Mouse (Mus musculus): ENCODE measurements around the gene Ccdc60. TPM values are rescaled to one million over a fixed set of nuclear protein-coding genes. Genes with fewer than 3 reads are reported as not detected.

The Ccdc60 gene
- polyA plus RNA-seq, 1 experiment, result 0.08 TPM

DNA sequence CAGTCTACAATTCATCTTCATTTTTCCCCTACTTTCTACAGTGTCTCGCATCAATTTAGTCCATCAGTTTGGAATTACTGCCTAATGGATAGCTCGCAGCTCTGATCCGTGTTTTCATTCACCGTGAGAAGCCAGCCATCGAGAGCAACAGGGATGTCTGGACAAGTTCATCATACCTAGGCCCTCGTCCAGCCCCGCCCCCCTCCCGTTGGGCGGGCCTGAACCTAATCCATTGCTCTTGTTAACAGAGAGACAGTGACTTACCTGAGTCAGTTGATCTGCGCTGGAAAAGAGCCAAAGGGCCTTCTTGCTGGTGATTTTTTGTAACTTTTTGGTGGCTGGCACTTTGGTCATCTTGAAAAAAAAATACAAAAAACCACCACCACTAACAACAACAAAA is 602 bp downstream of the Ccdc60 start:
- WGBS, result 59% methylated on average over 10 of the region's 10 CpGs
- H3K36me3 ChIP-seq (ENCODE audit: control insufficient read depth, insufficient read depth, low read length), result no peaks in the 10 kb centered on the region

GRCm38 (mm10) chr5:116285532-116286176 is 3.1 kb downstream of the Ccdc60 start:
- Histone ChIP-seq H3K27me3 (replicated peaks; ENCODE audit: control insufficient read depth, insufficient read depth, low read length) (no peaks in the 10 kb centered on the region), H3K27ac (ENCODE audit: insufficient read depth, low read depth, low read length) (no peak overlapping the region), H3K4me3 (ENCODE audit: insufficient read depth, low read depth, low read length) (no peak overlapping the region), H3K36me3 (ENCODE audit: control insufficient read depth, insufficient read depth, low read length) (no peaks in the 10 kb centered on the region), H3K4me1 (ENCODE audit: control insufficient read depth, insufficient read depth, low read length) (no peaks in the 10 kb centered on the region)
- DNase-seq, result no peak
- 35% methylated on average over 15 of the region's 15 CpGs for WGBS
- TF ChIP-seq POLR2A (IDR thresholded peaks at IDR 0.05; ENCODE audit: low read depth, low read length), result no peak
- TF ChIP-seq CTCF (conservative IDR thresholded peaks at IDR 0.05; ENCODE audit: insufficient read depth, insufficient read length, low read depth, low read length), result no peak

More for the DNA sequence above, 602 bp downstream of the Ccdc60 start:
- Histone ChIP-seq H3K27ac (ENCODE audit: insufficient read depth, low read depth, low read length) (no peak overlapping the region), H3K4me3 (ENCODE audit: insufficient read depth, low read depth, low read length) (no peak overlapping the region), H3K4me1 (ENCODE audit: control insufficient read depth, insufficient read depth, low read length) (no peaks in the 10 kb centered on the region), H3K27me3 (replicated peaks; ENCODE audit: control insufficient read depth, insufficient read depth, low read length) (no peaks in the 10 kb centered on the region)
- no peak for TF ChIP-seq POLR2A (IDR thresholded peaks at IDR 0.05; ENCODE audit: low read depth, low read length)
- peak; percentile 12 for DNase-seq

- H3K27me3 ChIP-seq (replicated peaks; ENCODE audit: control insufficient read depth, insufficient read depth, low read length), result no peaks in the 10 kb centered on the region
- H3K4me3 ChIP-seq (ENCODE audit: insufficient read depth, low read depth, low read length), result no peak overlapping the region
- no peak for DNase-seq
- H3K36me3 ChIP-seq (ENCODE audit: control insufficient read depth, insufficient read depth, low read length), result no peaks in the 10 kb centered on the region
- TF ChIP-seq POLR2A (IDR thresholded peaks at IDR 0.05; ENCODE audit: low read depth, low read length) (no peak), CTCF (conservative IDR thresholded peaks at IDR 0.05; ENCODE audit: insufficient read depth, insufficient read length, low read depth, low read length) (no peak)
- no peaks in the 10 kb centered on the region for H3K4me1 ChIP-seq (ENCODE audit: control insufficient read depth, insufficient read depth, low read length)
- H3K27ac ChIP-seq (ENCODE audit: insufficient read depth, low read depth, low read length), result no peak overlapping the region
Observed at GRCm38 (mm10) chr5:116280518-116280917, 8.3 kb downstream of the Ccdc60 start.

GRCm38 (mm10) chr5:116278436-116278918 is 10.3 kb downstream of the Ccdc60 start:
- TF ChIP-seq CTCF (conservative IDR thresholded peaks at IDR 0.05; ENCODE audit: insufficient read depth, insufficient read length, low read depth, low read length), result no peak
- no peak for TF ChIP-seq POLR2A (IDR thresholded peaks at IDR 0.05; ENCODE audit: low read depth, low read length)
- 88% methylated on average over 17 of the region's 17 CpGs for WGBS
- Histone ChIP-seq H3K36me3 (ENCODE audit: control insufficient read depth, insufficient read depth, low read length) (no peaks in the 10 kb centered on the region), H3K4me3 (ENCODE audit: insufficient read depth, low read depth, low read length) (no peak overlapping the region), H3K27ac (ENCODE audit: insufficient read depth, low read depth, low read length) (no peak overlapping the region), H3K27me3 (replicated peaks; ENCODE audit: control insufficient read depth, insufficient read depth, low read length) (no peaks in the 10 kb centered on the region), H3K4me1 (ENCODE audit: control insufficient read depth, insufficient read depth, low read length) (no peaks in the 10 kb centered on the region)
- DNase-seq, result no peak

- H3K36me3 ChIP-seq (ENCODE audit: control insufficient read depth, insufficient read depth, low read length), result no peaks in the 10 kb centered on the region
- TF ChIP-seq POLR2A (IDR thresholded peaks at IDR 0.05; ENCODE audit: low read depth, low read length) (no peak), CTCF (conservative IDR thresholded peaks at IDR 0.05; ENCODE audit: insufficient read depth, insufficient read length, low read depth, low read length) (no peak)
- no peaks in the 10 kb centered on the region for H3K27me3 ChIP-seq (replicated peaks; ENCODE audit: control insufficient read depth, insufficient read depth, low read length)
- no peaks in the 10 kb centered on the region for H3K4me1 ChIP-seq (ENCODE audit: control insufficient read depth, insufficient read depth, low read length)
- 95% methylated on average over 4 of the region's 4 CpGs for WGBS
- H3K4me3 ChIP-seq (ENCODE audit: insufficient read depth, low read depth, low read length), result no peak overlapping the region
- no peak overlapping the region for H3K27ac ChIP-seq (ENCODE audit: insufficient read depth, low read depth, low read length)
- no peak for DNase-seq
Observed at GRCm38 (mm10) chr5:116277951-116278350, 10.8 kb downstream of the Ccdc60 start.

- no peak overlapping the region for H3K27ac ChIP-seq (ENCODE audit: insufficient read depth, low read depth, low read length)
- no peaks in the 10 kb centered on the region for H3K36me3 ChIP-seq (ENCODE audit: control insufficient read depth, insufficient read depth, low read length)
- TF ChIP-seq CTCF (conservative IDR thresholded peaks at IDR 0.05; ENCODE audit: insufficient read depth, insufficient read length, low read depth, low read length) (no peak), POLR2A (IDR thresholded peaks at IDR 0.05; ENCODE audit: low read depth, low read length) (no peak)
- DNase-seq, result no peak
- WGBS, result 70% methylated on average over 2 of the region's 2 CpGs
- no peak overlapping the region for H3K4me3 ChIP-seq (ENCODE audit: insufficient read depth, low read depth, low read length)
- no peaks in the 10 kb centered on the region for H3K27me3 ChIP-seq (replicated peaks; ENCODE audit: control insufficient read depth, insufficient read depth, low read length)
- no peaks in the 10 kb centered on the region for H3K4me1 ChIP-seq (ENCODE audit: control insufficient read depth, insufficient read depth, low read length)
Observed at GRCm38 (mm10) chr5:116274818-116275217, 14.0 kb downstream of the Ccdc60 start.

DNA sequence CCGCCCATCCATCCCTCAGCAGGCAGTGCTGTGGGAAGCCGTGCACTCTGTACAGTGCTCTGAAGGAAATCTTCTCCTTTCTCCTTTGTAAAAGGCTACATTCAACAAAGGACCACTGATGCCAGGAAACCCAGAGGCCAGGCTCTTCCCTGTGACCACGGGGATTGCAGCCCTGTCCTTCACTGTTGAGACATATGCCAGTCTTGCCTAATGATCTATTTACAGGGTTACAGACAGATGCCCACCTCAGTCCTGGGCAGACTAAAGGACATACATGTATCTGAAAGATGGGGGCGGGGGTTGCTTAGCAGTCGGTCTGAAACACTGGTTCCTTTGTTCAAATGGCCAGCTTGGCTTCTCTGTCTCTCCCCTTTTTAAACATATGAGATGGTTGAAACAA is 14.4 kb downstream of the Ccdc60 start:
- DNase-seq, result no peak
- TF ChIP-seq CTCF (conservative IDR thresholded peaks at IDR 0.05; ENCODE audit: insufficient read depth, insufficient read length, low read depth, low read length) (no peak), POLR2A (IDR thresholded peaks at IDR 0.05; ENCODE audit: low read depth, low read length) (no peak)
- H3K4me3 ChIP-seq (ENCODE audit: insufficient read depth, low read depth, low read length), result no peak overlapping the region
- no peaks in the 10 kb centered on the region for H3K4me1 ChIP-seq (ENCODE audit: control insufficient read depth, insufficient read depth, low read length)
- H3K27me3 ChIP-seq (replicated peaks; ENCODE audit: control insufficient read depth, insufficient read depth, low read length), result no peaks in the 10 kb centered on the region
- WGBS, result 63% methylated on average over 5 of the region's 5 CpGs
- H3K27ac ChIP-seq (ENCODE audit: insufficient read depth, low read depth, low read length), result no peak overlapping the region
- no peaks in the 10 kb centered on the region for H3K36me3 ChIP-seq (ENCODE audit: control insufficient read depth, insufficient read depth, low read length)

Data from kidney, adult 2 months (tissue).